Mouse (Mus musculus) ES-E14 (cell line): ENCODE data around the gene Rprd1b.

ENCODE experiments used
- CHD2 ChIP-seq: IDR thresholded peaks from 2 replicates; pipeline ENCODE4 v1.6.1; 2014; ENCODE audit warnings: mild to moderate bottlenecking, low read depth, low read length, inconsistent platforms
- HCFC1 ChIP-seq: IDR thresholded peaks from 2 replicates; pipeline ENCODE4 v1.6.1; 2012; ENCODE audit warnings: low read length, inconsistent platforms, borderline replicate concordance; ENCODE audit not compliant: insufficient read depth
- MAFK ChIP-seq: IDR thresholded peaks from 2 replicates; pipeline ENCODE4 v1.6.1; 2014; ENCODE audit warnings: mild to moderate bottlenecking, low read depth, low read length, inconsistent platforms; ENCODE audit not compliant: insufficient read depth
- ZC3H11A ChIP-seq: IDR thresholded peaks from 2 replicates; pipeline ENCODE4 v1.6.1; 2012; ENCODE audit warnings: low read depth, mild to moderate bottlenecking, inconsistent platforms, low read length, borderline replicate concordance
- ZNF384 ChIP-seq: IDR thresholded peaks from 2 replicates; pipeline ENCODE4 v1.6.1; 2012; ENCODE audit warnings: low read depth, low read length, inconsistent platforms

- TF ChIP-seq ZNF384 (no peak), MAFK (no peak), CHD2 (no peak), ZC3H11A (no peak), HCFC1 (no peak)
Measured at GRCm38 (mm10) chr2:158168741-158169211, 140.5 kb downstream of the Rprd1b start.
